Mouse (Mus musculus): ENCODE measurements around the gene Plxdc2.

Gene Plxdc2
- long read RNA-seq, experiment 1, full-length matches to known transcripts: 7 of 9 reads
- long read RNA-seq, experiment 1, partial matches to known transcripts: 1 of 9 reads
- long read RNA-seq, experiment 1, other reads (novel, unspliced or antisense): 1 of 9 reads
- long read RNA-seq, experiment 2, full-length matches to known transcripts: 9 of 12 reads
- long read RNA-seq, experiment 2, partial matches to known transcripts: 1 of 12 reads
- long read RNA-seq, experiment 2, other reads (novel, unspliced or antisense): 2 of 12 reads

- intact Hi-C loops (cut with DNase I): loop anchor here (2.0 kb wide), 1 partner anchor 559 kb away; no protein-coding TSS in a partner anchor
These were observed at the start of gene Plxdc2 for GRCm38 (mm10) chr2:16356106-16356818. Gene Plxdc2, plus strand, starts transcription at chr2:16356304.

- intact Hi-C loops (cut with DNase I): loop anchor here (5.0 kb wide), 2 partner anchors 1048 to 1213 kb away; no protein-coding TSS in a partner anchor
These were observed 45.7 kb upstream of the Plxdc2 start for GRCm38 (mm10) chr2:16310387-16310786.

- intact Hi-C loops (cut with DNase I): loop anchor here (5.0 kb wide), 2 partner anchors 1050 to 1215 kb away; no protein-coding TSS in a partner anchor
These were observed 43.6 kb upstream of the Plxdc2 start for GRCm38 (mm10) chr2:16312400-16313070.

GRCm38 (mm10) chr2:16335194-16335781 lies 20.8 kb upstream of the Plxdc2 start:
- intact Hi-C loops (cut with DNase I): no loop called here

GRCm38 (mm10) chr2:16344564-16344963 lies 11.5 kb upstream of the Plxdc2 start:
- intact Hi-C loops (cut with DNase I): no loop called here

- intact Hi-C loops (cut with DNase I): no loop called here
These were observed 5.0 kb upstream of the Plxdc2 start for GRCm38 (mm10) chr2:16351106-16351505.

- intact Hi-C loops (cut with DNase I): loop anchor here (2.0 kb wide), 1 partner anchor 559 kb away; no protein-coding TSS in a partner anchor
These were observed 446 bp upstream of the Plxdc2 start for GRCm38 (mm10) chr2:16355611-16356105.

- intact Hi-C loops (cut with DNase I): loop anchor here (2.0 kb wide), 1 partner anchor 558 kb away; no protein-coding TSS in a partner anchor
These were observed 1.1 kb downstream of the Plxdc2 start for GRCm38 (mm10) chr2:16356921-16357837.

- intact Hi-C loops (cut with DNase I): loop anchor here (2.0 kb wide), 1 partner anchor 557 kb away; no protein-coding TSS in a partner anchor
These were observed 1.8 kb downstream of the Plxdc2 start for GRCm38 (mm10) chr2:16357946-16358345.

GRCm38 (mm10) chr2:16359341-16359928 lies 3.3 kb downstream of the Plxdc2 start:
- intact Hi-C loops (cut with DNase I): no loop called here

GRCm38 (mm10) chr2:16364749-16365148 lies 8.6 kb downstream of the Plxdc2 start:
- intact Hi-C loops (cut with DNase I): no loop called here

- intact Hi-C loops (cut with DNase I): no loop called here
These were observed 9.8 kb downstream of the Plxdc2 start for GRCm38 (mm10) chr2:16365830-16366401.

GRCm38 (mm10) chr2:16370419-16370818 lies 14.3 kb downstream of the Plxdc2 start:
- intact Hi-C loops (cut with DNase I): no loop called here

GRCm38 (mm10) chr2:16374288-16374687 lies 18.2 kb downstream of the Plxdc2 start:
- intact Hi-C loops (cut with DNase I): no loop called here

- intact Hi-C loops (cut with DNase I): no loop called here
These were observed 30.1 kb downstream of the Plxdc2 start for GRCm38 (mm10) chr2:16386206-16386605.

GRCm38 (mm10) chr2:16386692-16387091 lies 30.6 kb downstream of the Plxdc2 start:
- intact Hi-C loops (cut with DNase I): no loop called here

- intact Hi-C loops (cut with DNase I): no loop called here
These were observed 31.7 kb downstream of the Plxdc2 start for GRCm38 (mm10) chr2:16387787-16388186.

- intact Hi-C loops (cut with DNase I): no loop called here
These were observed 41.4 kb downstream of the Plxdc2 start for GRCm38 (mm10) chr2:16397501-16397900.

GRCm38 (mm10) chr2:16398006-16398405 lies 41.9 kb downstream of the Plxdc2 start:
- intact Hi-C loops (cut with DNase I): no loop called here

Measured in adrenal gland (tissue).